Mouse (Mus musculus) CH12.LX (cell line): ENCODE results near the gene Hcar2. TPM values are rescaled to one million over a fixed set of nuclear protein-coding genes. Genes with fewer than 3 reads are reported as not detected.

Experiments used
- DNase-seq: peaks from one replicate; pipeline ENCODE4 v3.0.0-alpha.2; 2013; ENCODE audit errors: extremely low read depth
- H3K27ac ChIP-seq: 2 replicates; pipeline ENCODE4 v1.5.1; 2012; ENCODE audit warnings: low read depth, mild to moderate bottlenecking, control low read depth, moderate library complexity; ENCODE audit not compliant: insufficient read depth
- H3K27me3 ChIP-seq: replicated peaks from 2 replicates; pipeline ENCODE3; 2012; ENCODE audit warnings: inconsistent platforms
- H3K36me3 ChIP-seq, 2 experiments: replicated peaks in 1 of 2; 2 replicates each; pipeline versions ENCODE3 to v1.6.1; 2012; ENCODE audit warnings: inconsistent platforms in 1 of 2, low read length in 1 of 2, mild to moderate bottlenecking in 1 of 2, mixed read lengths in 1 of 2, moderate library complexity in 1 of 2; ENCODE audit not compliant: control insufficient read depth in 1 of 2, insufficient read depth in 1 of 2
- H3K4me1 ChIP-seq, 2 experiments: 2 replicates each; pipeline ENCODE4 v1.6.1; 2012; ENCODE audit warnings: inconsistent platforms in 1 of 2, moderate library complexity in 1 of 2; ENCODE audit not compliant: insufficient read depth in 2 of 2, control insufficient read depth in 1 of 2
- H3K4me2 ChIP-seq: 2 replicates; pipeline ENCODE4 v1.6.1; 2012; ENCODE audit warnings: low read depth, mild to moderate bottlenecking, control low read depth; ENCODE audit not compliant: poor library complexity, insufficient read depth, severe bottlenecking
- H3K4me3 ChIP-seq, 3 experiments: fragments of 150-350 bp in 1 of 3; sonication (generic) in 1 of 3; replicated peaks in 1 of 3; 2 replicates each; pipeline versions ENCODE3 to v1.5.1; 2011 to 2012; ENCODE audit warnings: low read depth in 2 of 3, low read length in 2 of 3, mild to moderate bottlenecking in 2 of 3, moderate library complexity in 2 of 3, control low read depth in 1 of 3, improper control_type of control experiment in 1 of 3, inconsistent platforms in 1 of 3, mixed read lengths in 1 of 3; ENCODE audit not compliant: poor library complexity in 1 of 3
- H3K79me2 ChIP-seq: replicated peaks from 2 replicates; pipeline ENCODE4 v1.6.1; 2012; ENCODE audit warnings: mild to moderate bottlenecking, moderate library complexity; ENCODE audit not compliant: control insufficient read depth, poor library complexity, insufficient read depth, severe bottlenecking; ENCODE audit errors: extremely low read depth
- H3K9ac ChIP-seq: 2 replicates; pipeline ENCODE4 v1.6.1; 2012; ENCODE audit warnings: low read depth, mild to moderate bottlenecking, control low read depth, moderate library complexity; ENCODE audit not compliant: insufficient read depth
- H3K9me3 ChIP-seq: replicated peaks from 2 replicates; pipeline ENCODE3; 2012; ENCODE audit warnings: low read length, inconsistent platforms, mixed read lengths
- EP300 ChIP-seq: IDR thresholded peaks from 2 replicates; pipeline ENCODE4 v1.6.1; 2011; ENCODE audit warnings: low read length, improper control_type of control experiment
- IRF4 ChIP-seq: IDR thresholded peaks from 2 replicates; pipeline ENCODE4 v1.6.1; 2014; ENCODE audit warnings: low read depth, mild to moderate bottlenecking, inconsistent platforms, low read length, improper control_type of control experiment
- JUN ChIP-seq: IDR thresholded peaks from 2 replicates; pipeline ENCODE4 v1.6.1; 2011; ENCODE audit warnings: low read depth, mild to moderate bottlenecking, low read length, improper control_type of control experiment, moderate library complexity; ENCODE audit not compliant: insufficient read depth
- KAT2A ChIP-seq: IDR thresholded peaks from 2 replicates; pipeline ENCODE4 v1.6.1; 2012; ENCODE audit warnings: low read length, improper control_type of control experiment, inconsistent platforms; ENCODE audit not compliant: insufficient replicate concordance
- MAFK ChIP-seq: IDR thresholded peaks from 2 replicates; pipeline ENCODE4 v1.6.1; 2011; ENCODE audit warnings: low read length, improper control_type of control experiment; ENCODE audit not compliant: insufficient replicate concordance
- MAX ChIP-seq: IDR thresholded peaks from 2 replicates; pipeline ENCODE4 v1.6.1; 2011; ENCODE audit warnings: low read length, improper control_type of control experiment
- MAZ ChIP-seq: IDR thresholded peaks from 2 replicates; pipeline ENCODE4 v1.6.1; 2012; ENCODE audit warnings: low read depth, mild to moderate bottlenecking, inconsistent platforms, low read length, improper control_type of control experiment, moderate library complexity
- MXI1 ChIP-seq: IDR thresholded peaks from 2 replicates; pipeline ENCODE4 v1.6.1; 2011; ENCODE audit warnings: mild to moderate bottlenecking, low read depth, low read length, improper control_type of control experiment
- MYC ChIP-seq: IDR thresholded peaks from 2 replicates; pipeline ENCODE4 v1.6.1; 2011; ENCODE audit warnings: low read depth, mild to moderate bottlenecking, improper control_type of control experiment, low read length
- NRF1 ChIP-seq: IDR thresholded peaks from 2 replicates; pipeline ENCODE4 v1.6.1; 2014; ENCODE audit warnings: low read depth, mild to moderate bottlenecking, inconsistent platforms, low read length, improper control_type of control experiment, moderate library complexity
- PAX5 ChIP-seq: IDR thresholded peaks from 2 replicates; pipeline ENCODE4 v1.6.1; 2012; ENCODE audit warnings: low read length, inconsistent platforms, mixed read lengths
- RCOR1 ChIP-seq: conservative IDR thresholded peaks from 2 replicates; pipeline ENCODE4 v1.6.1; 2012; ENCODE audit warnings: low read depth, mild to moderate bottlenecking, inconsistent platforms, low read length, improper control_type of control experiment
- SIN3A ChIP-seq: IDR thresholded peaks from 2 replicates; pipeline ENCODE4 v1.6.1; 2012; ENCODE audit warnings: low read length, improper control_type of control experiment, inconsistent platforms
- SMC3 ChIP-seq: IDR thresholded peaks from 2 replicates; pipeline ENCODE4 v1.6.1; 2011; ENCODE audit warnings: low read depth, low read length, improper control_type of control experiment
- UBTF ChIP-seq: IDR thresholded peaks from 2 replicates; pipeline ENCODE4 v1.6.1; 2012; ENCODE audit warnings: low read depth, mild to moderate bottlenecking, inconsistent platforms, low read length, improper control_type of control experiment, moderate library complexity
- USF1 ChIP-seq: IDR thresholded peaks from 2 replicates; pipeline ENCODE4 v1.6.1; 2014; ENCODE audit warnings: low read depth, mild to moderate bottlenecking, inconsistent platforms, low read length, improper control_type of control experiment
- ZC3H11A ChIP-seq: IDR thresholded peaks from 2 replicates; pipeline ENCODE4 v1.6.1; 2012; ENCODE audit warnings: low read depth, mild to moderate bottlenecking, inconsistent platforms, low read length, improper control_type of control experiment
- ZKSCAN1 ChIP-seq: IDR thresholded peaks from 2 replicates; pipeline ENCODE4 v1.6.1; 2012; ENCODE audit warnings: low read depth, inconsistent platforms, low read length, improper control_type of control experiment, borderline replicate concordance
- dilution Hi-C: fragments of 300-500 bp; cut with MboI; formaldehyde crosslinking; loops from 2 replicates; pipeline ENCODE4 v1.14.3; 2020; ENCODE audit warnings: low sequenced_read_pairs; ENCODE audit not compliant: extremely low pct_unique_long_range_greater_than_20kb, extremely low pct_ligation_motif_present
- in situ Hi-C: fragments of 300-500 bp; cut with MboI; formaldehyde crosslinking; loops from 3 replicates; pipeline ENCODE4 v1.14.3; 2019; ENCODE audit warnings: low sequenced_read_pairs, low pct_ligation_motif_present, low pct_unique_long_range_greater_than_20kb, mixed read lengths
- polyA plus RNA-seq: library from polyadenylated mRNA; unstranded; fragments of >175 nt; gene quantifications from 2 replicates; pipeline ENCODE4 v1.2.1, GENCODE M21; 2012; ENCODE audit warnings: low read depth; ENCODE audit not compliant: insufficient read length
- total RNA-seq, 2 experiments: library from RNA; depleted of rRNA; stranded (reverse); fragments of 300-350 nt in 1 of 2; fragments of >200 nt in 1 of 2; gene quantifications; 2 replicates each; pipeline ENCODE4 v1.2.3; 2012 to 2014

The Hcar2 gene
- total and polyA plus RNA-seq, 3 experiments = not detected

GRCm38 (mm10) chr5:123816891-123817290 lies 48.4 kb downstream of the Hcar2 start:
- H3K4me1 ChIP-seq = peaks cover 10 to 19% of the 10 kb centered on the region in 2 experiments
- no peaks in the 10 kb centered on the region for H3K9me3 ChIP-seq
- TF ChIP-seq KAT2A (no peak), MAZ (no peak), USF1 (no peak), UBTF (no peak), RCOR1 (no peak), SMC3 (no peak), ZC3H11A (no peak), EP300 (no peak), IRF4 (no peak), ZKSCAN1 (no peak), MAX (no peak), MXI1 (no peak), SIN3A (no peak), NRF1 (no peak), JUN (no peak), MYC (no peak), MAFK (no peak), PAX5 (no peak)
- peaks cover 50 to 86% of the 10 kb centered on the region in 2 experiments for H3K36me3 ChIP-seq
- in situ Hi-C loops (loop anchor here (5.0 to 10.0 kb wide), 2 partner anchors 178 to 265 kb away; no protein-coding TSS in a partner anchor), dilution Hi-C loops (no loop called here)
- no peak for DNase-seq
- H3K79me2 ChIP-seq = no peaks in the 10 kb centered on the region
- no peaks in the 10 kb centered on the region for H3K27me3 ChIP-seq
- H3K9ac ChIP-seq = no peak overlapping the region
- H3K4me3 ChIP-seq = no peak overlapping the region
- H3K27ac ChIP-seq = no peak overlapping the region
- H3K4me2 ChIP-seq = no peak overlapping the region

Other genes starting within 250 kb of the Hcar2 start
- 26.7 and 28.1 TPM in 2 replicates for gene Clip1, start 180.9 kb downstream of the Hcar2 start, total RNA-seq (2012; rRNA removed)
- 24.9 and 25.4 TPM in 2 replicates for gene Clip1, start 180.9 kb downstream of the Hcar2 start, total RNA-seq (2014; rRNA removed)
- 37.1 and 42.9 TPM in 2 replicates for gene Clip1, start 180.9 kb downstream of the Hcar2 start, polyA plus RNA-seq
- gene Zcchc8, start 144.4 kb downstream of the Hcar2 start, total RNA-seq (2012; rRNA removed) = 15.2 and 17.0 TPM in 2 replicates
- gene Zcchc8, start 144.4 kb downstream of the Hcar2 start, total RNA-seq (2014; rRNA removed) = 24.4 and 31.8 TPM in 2 replicates
- gene Zcchc8, start 144.4 kb downstream of the Hcar2 start, polyA plus RNA-seq = 60.7 and 77.2 TPM in 2 replicates
- gene Rsrc2, start 116.1 kb downstream of the Hcar2 start, total RNA-seq (2012; rRNA removed) = 55.8 and 68.5 TPM in 2 replicates
- 107 and 138 TPM in 2 replicates for gene Rsrc2, start 116.1 kb downstream of the Hcar2 start, total RNA-seq (2014; rRNA removed)
- gene Rsrc2, start 116.1 kb downstream of the Hcar2 start, polyA plus RNA-seq = 128 and 154 TPM in 2 replicates
- gene Kntc1, start 115.8 kb downstream of the Hcar2 start, total RNA-seq (2012; rRNA removed) = 36.3 and 37.4 TPM in 2 replicates
- 30.4 and 39.0 TPM in 2 replicates for gene Kntc1, start 115.8 kb downstream of the Hcar2 start, total RNA-seq (2014; rRNA removed)
- gene Kntc1, start 115.8 kb downstream of the Hcar2 start, polyA plus RNA-seq = 26.4 and 30.5 TPM in 2 replicates
- not detected in 2 replicates for gene Hcar1, start 14.5 kb upstream of the Hcar2 start, total RNA-seq (2012; rRNA removed)
- not detected in 2 replicates for gene Hcar1, start 14.5 kb upstream of the Hcar2 start, total RNA-seq (2014; rRNA removed)
- gene Hcar1, start 14.5 kb upstream of the Hcar2 start, polyA plus RNA-seq = not detected in 2 replicates
- gene Denr, start 41.7 kb upstream of the Hcar2 start, total RNA-seq (2012; rRNA removed) = 80.9 and 90.4 TPM in 2 replicates
- gene Denr, start 41.7 kb upstream of the Hcar2 start, total RNA-seq (2014; rRNA removed) = 127 and 128 TPM in 2 replicates
- gene Denr, start 41.7 kb upstream of the Hcar2 start, polyA plus RNA-seq = 372 and 423 TPM in 2 replicates
- gene Gm43518, start 61.9 kb upstream of the Hcar2 start, total RNA-seq (2012; rRNA removed) = not detected in 2 replicates
- not detected in 2 replicates for gene Gm43518, start 61.9 kb upstream of the Hcar2 start, total RNA-seq (2014; rRNA removed)
- gene Gm43518, start 61.9 kb upstream of the Hcar2 start, polyA plus RNA-seq = 0.74 and 0.87 TPM in 2 replicates
- gene Ccdc62, start 65.2 kb upstream of the Hcar2 start, total RNA-seq (2012; rRNA removed) = 5.3 and 6.2 TPM in 2 replicates
- 2.0 and 2.6 TPM in 2 replicates for gene Ccdc62, start 65.2 kb upstream of the Hcar2 start, total RNA-seq (2014; rRNA removed)
- 1.6 and 2.2 TPM in 2 replicates for gene Ccdc62, start 65.2 kb upstream of the Hcar2 start, polyA plus RNA-seq
- 48.4 and 49.8 TPM in 2 replicates for gene Hip1r, start 108.1 kb upstream of the Hcar2 start, total RNA-seq (2012; rRNA removed)
- gene Hip1r, start 108.1 kb upstream of the Hcar2 start, total RNA-seq (2014; rRNA removed) = 26.1 and 28.3 TPM in 2 replicates
- 42.1 and 44.7 TPM in 2 replicates for gene Hip1r, start 108.1 kb upstream of the Hcar2 start, polyA plus RNA-seq
- gene Vps37b, start 166.8 kb upstream of the Hcar2 start, total RNA-seq (2012; rRNA removed) = 8.3 and 8.7 TPM in 2 replicates
- gene Vps37b, start 166.8 kb upstream of the Hcar2 start, total RNA-seq (2014; rRNA removed) = 10.2 and 10.6 TPM in 2 replicates
- gene Vps37b, start 166.8 kb upstream of the Hcar2 start, polyA plus RNA-seq = 23.5 and 24.7 TPM in 2 replicates
- 0.63 and 0.98 TPM in 2 replicates for gene Abcb9, start 230.3 kb upstream of the Hcar2 start, total RNA-seq (2012; rRNA removed)
- gene Abcb9, start 230.3 kb upstream of the Hcar2 start, total RNA-seq (2014; rRNA removed) = 0.41 and 0.44 TPM in 2 replicates
- gene Abcb9, start 230.3 kb upstream of the Hcar2 start, polyA plus RNA-seq = 1.1 and 1.4 TPM in 2 replicates
- 24.9 and 25.5 TPM in 2 replicates for gene Ogfod2, start 246.8 kb upstream of the Hcar2 start, total RNA-seq (2012; rRNA removed)
- 19.3 and 20.0 TPM in 2 replicates for gene Ogfod2, start 246.8 kb upstream of the Hcar2 start, total RNA-seq (2014; rRNA removed)
- 19.6 and 24.0 TPM in 2 replicates for gene Ogfod2, start 246.8 kb upstream of the Hcar2 start, polyA plus RNA-seq